Mouse (Mus musculus): ENCODE data around the gene Sept6. TPM values are rescaled to one million over a fixed set of nuclear protein-coding genes. Genes with fewer than 3 reads are reported as not detected.

The Sept6 gene
- total and polyA plus RNA-seq, 3 experiments: 94.1 to 180 (median 98.8) TPM

GRCm38 (mm10) chrX:37013870-37014269, 22.3 kb upstream of the Sept6 start:
- H3K4me3 ChIP-seq (replicated peaks in 1 of 3; ENCODE audit: low read depth in 2 of 3, low read length in 2 of 3, poor library complexity in 1 of 3): no peak overlapping the region
- peaks cover 5 to 12% of the 10 kb centered on the region in 2 experiments; a peak in 3 of 4 replicates for H3K4me1 ChIP-seq (ENCODE audit: control insufficient read depth in 1 of 2, insufficient read depth in 2 of 2)
- dilution Hi-C loops (cut with MboI; ENCODE audit: extremely low pct_ligation_motif_present, extremely low pct_unique_long_range_greater_than_20kb, low sequenced_read_pairs) (no loop called here), in situ Hi-C loops (cut with MboI; ENCODE audit: low pct_ligation_motif_present, low pct_unique_long_range_greater_than_20kb, low sequenced_read_pairs) (no loop called here)
- H3K27me3 ChIP-seq (replicated peaks): no peaks in the 10 kb centered on the region
- TF ChIP-seq POLR2AphosphoS2 (IDR thresholded peaks at IDR 0.05; ENCODE audit: low read depth, low read length) (no peak), IRF4 (IDR thresholded peaks at IDR 0.05; ENCODE audit: low read depth, low read length) (no peak), GABPA (IDR thresholded peaks at IDR 0.05; ENCODE audit: insufficient replicate concordance, low read depth, low read length) (no peak), TCF12 (IDR thresholded peaks at IDR 0.05; ENCODE audit: low read depth, low read length) (no peak), UBTF (IDR thresholded peaks at IDR 0.05; ENCODE audit: low read depth, low read length) (no peak), HCFC1 (IDR thresholded peaks at IDR 0.05; ENCODE audit: low read depth, low read length) (no peak)
- H3K36me3 ChIP-seq (replicated peaks in 1 of 2; ENCODE audit: control insufficient read depth in 1 of 2, insufficient read depth in 1 of 2, low read length in 1 of 2): no peaks in the 10 kb centered on the region
- H3K9ac ChIP-seq (ENCODE audit: insufficient read depth, low read depth): no peak overlapping the region
- H3K27ac ChIP-seq (ENCODE audit: insufficient read depth, low read depth): no peak overlapping the region
- H3K9me3 ChIP-seq (replicated peaks; ENCODE audit: low read length): no peaks in the 10 kb centered on the region
- H3K4me2 ChIP-seq (ENCODE audit: insufficient read depth, low read depth, poor library complexity, severe bottlenecking): no peak overlapping the region
- no peak for DNase-seq (ENCODE audit: extremely low read depth)
- H3K79me2 ChIP-seq (replicated peaks; ENCODE audit: control insufficient read depth, extremely low read depth, insufficient read depth, poor library complexity, severe bottlenecking): no peaks in the 10 kb centered on the region

- in situ Hi-C loops (cut with MboI; ENCODE audit: low pct_ligation_motif_present, low pct_unique_long_range_greater_than_20kb, low sequenced_read_pairs) (no loop called here), dilution Hi-C loops (cut with MboI; ENCODE audit: extremely low pct_ligation_motif_present, extremely low pct_unique_long_range_greater_than_20kb, low sequenced_read_pairs) (no loop called here)
- no peaks in the 10 kb centered on the region for H3K9me3 ChIP-seq (replicated peaks; ENCODE audit: low read length)
- H3K79me2 ChIP-seq (replicated peaks; ENCODE audit: control insufficient read depth, extremely low read depth, insufficient read depth, poor library complexity, severe bottlenecking): peaks cover 28% of the 10 kb centered on the region
- peak overlapping the region; percentile 48 for H3K9ac ChIP-seq (ENCODE audit: insufficient read depth, low read depth)
- TF ChIP-seq HCFC1 (IDR thresholded peaks at IDR 0.05; ENCODE audit: low read depth, low read length) (no peak), MXI1 (IDR thresholded peaks at IDR 0.05; ENCODE audit: low read depth, low read length) (no peak), ETS1 (conservative IDR thresholded peaks at IDR 0.05; ENCODE audit: low read depth, low read length) (no peak), MEF2A (IDR thresholded peaks at IDR 0.05; ENCODE audit: borderline replicate concordance, low read depth, low read length) (no peak), BHLHE40 (IDR thresholded peaks at IDR 0.05; ENCODE audit: low read depth, low read length) (no peak), ZKSCAN1 (IDR thresholded peaks at IDR 0.05; ENCODE audit: borderline replicate concordance, low read depth, low read length) (no peak), NELFE (IDR thresholded peaks at IDR 0.05; ENCODE audit: low read depth, low read length) (no peak), NRF1 (IDR thresholded peaks at IDR 0.05; ENCODE audit: low read depth, low read length) (no peak), PAX5 (IDR thresholded peaks at IDR 0.05; ENCODE audit: low read length) (no peak), KAT2A (IDR thresholded peaks at IDR 0.05; ENCODE audit: insufficient replicate concordance, low read length) (no peak), IRF4 (IDR thresholded peaks at IDR 0.05; ENCODE audit: low read depth, low read length) (no peak), E2F4 (IDR thresholded peaks at IDR 0.05; ENCODE audit: insufficient replicate concordance, low read depth, low read length) (no peak), MAX (IDR thresholded peaks at IDR 0.05; ENCODE audit: low read length) (no peak), CHD1 (IDR thresholded peaks at IDR 0.05; ENCODE audit: low read depth, low read length) (no peak), SIN3A (IDR thresholded peaks at IDR 0.05; ENCODE audit: low read length) (no peak), RAD21 (IDR thresholded peaks at IDR 0.05; ENCODE audit: low read depth, low read length) (no peak), SMC3 (IDR thresholded peaks at IDR 0.05; ENCODE audit: low read depth, low read length) (no peak), RCOR1 (conservative IDR thresholded peaks at IDR 0.05; ENCODE audit: low read depth, low read length) (no peak), USF2 (conservative IDR thresholded peaks at IDR 0.05; ENCODE audit: low read depth, low read length) (no peak), JUN (IDR thresholded peaks at IDR 0.05; ENCODE audit: insufficient read depth, low read depth, low read length) (no peak)
- no peaks in the 10 kb centered on the region for H3K27me3 ChIP-seq (replicated peaks)
- H3K4me2 ChIP-seq (ENCODE audit: insufficient read depth, low read depth, poor library complexity, severe bottlenecking): no peak overlapping the region
- H3K27ac ChIP-seq (ENCODE audit: insufficient read depth, low read depth): no peak overlapping the region
- peaks cover 17 to 24% of the 10 kb centered on the region in 2 experiments for H3K4me1 ChIP-seq (ENCODE audit: control insufficient read depth in 1 of 2, insufficient read depth in 2 of 2)
- H3K36me3 ChIP-seq (replicated peaks in 1 of 2; ENCODE audit: control insufficient read depth in 1 of 2, insufficient read depth in 1 of 2, low read length in 1 of 2): no peaks in the 10 kb centered on the region
- H3K4me3 ChIP-seq (replicated peaks in 1 of 3; ENCODE audit: low read depth in 2 of 3, low read length in 2 of 3, poor library complexity in 1 of 3): no peak overlapping the region
- DNase-seq (ENCODE audit: extremely low read depth): peak; percentile 45
These were observed 555 bp downstream of the Sept6 start for GRCm38 (mm10) chrX:36991039-36991438.

Data from CH12.LX (cell line).